Mouse (Mus musculus) C2C12 (cell line): ENCODE measurements around the gene Isoc2a.

Source experiments
- CEBPB ChIP-seq: IDR thresholded peaks from one replicate; pipeline ENCODE4 v1.6.1; 2011; ENCODE audit warnings: low read depth, mild to moderate bottlenecking, control low read depth, moderate library complexity
- CTCF ChIP-seq: IDR thresholded peaks from one replicate; pipeline ENCODE4 v1.5.1; 2011; ENCODE audit not compliant: control insufficient read depth, insufficient read depth, insufficient read length
- FOSL1 ChIP-seq: IDR thresholded peaks from one replicate; pipeline ENCODE4 v1.8.0; 2011; ENCODE audit warnings: mild to moderate bottlenecking, low read length; ENCODE audit not compliant: poor library complexity, insufficient read depth, severe bottlenecking
- MAX ChIP-seq: IDR thresholded peaks from one replicate; pipeline ENCODE4 v1.6.1; 2011; ENCODE audit warnings: mild to moderate bottlenecking, control low read depth
- MYOD1 ChIP-seq: IDR thresholded peaks from one replicate; pipeline ENCODE4 v1.6.1; 2011; ENCODE audit warnings: low read depth; ENCODE audit not compliant: control insufficient read depth, insufficient read length
- MYOG ChIP-seq: IDR thresholded peaks from one replicate; pipeline ENCODE4 v1.6.1; 2011; ENCODE audit not compliant: control insufficient read depth, insufficient read length; ENCODE audit errors: extremely low read depth
- USF1 ChIP-seq: IDR thresholded peaks from one replicate; pipeline ENCODE4 v1.6.1; 2011; ENCODE audit warnings: low read depth, mild to moderate bottlenecking, control low read depth, moderate library complexity

- TF ChIP-seq USF1 (no peak), CTCF (no peak), CEBPB (no peak), MAX (no peak), MYOG (no peak), MYOD1 (no peak), FOSL1 (no peak)
Measured at GRCm38 (mm10) chr7:4898851-4899648, 22.1 kb downstream of the Isoc2a start.
